Mouse (Mus musculus) heart, embryonic 11.5 days (tissue): ENCODE data around the gene Fbxl18. TPM values are rescaled to one million over a fixed set of nuclear protein-coding genes. Genes with fewer than 3 reads are reported as not detected.
A peak's percentile ranks its signal among the peaks of the same experiment; 100 is the strongest.

Experiments
- ATAC-seq: fragments of 200-750 bp; cut with Nextera tagmentation; replicated peaks from 2 replicates; pipeline ENCODE4 v1.8.0; 2017; ENCODE audit warnings: moderate library complexity; ENCODE audit not compliant: insufficient number of reproducible peaks, low FRiP score, low TSS enrichment
- H3K27ac ChIP-seq: fragments of 300-500 bp; sonication (generic); 2 replicates; pipeline ENCODE4 v1.5.1; 2014; ENCODE audit warnings: mild to moderate bottlenecking, low read depth, low read length
- H3K27me3 ChIP-seq: fragments of 300-500 bp; sonication (generic); 2 replicates; pipeline ENCODE4 v1.6.1; 2014; ENCODE audit warnings: mild to moderate bottlenecking, low read length, mixed read lengths; ENCODE audit not compliant: control insufficient read depth, insufficient read depth
- H3K36me3 ChIP-seq: fragments of 300-500 bp; sonication (generic); 2 replicates; pipeline ENCODE4 v1.6.1; 2014; ENCODE audit warnings: mild to moderate bottlenecking, low read length, moderate library complexity, mixed read lengths; ENCODE audit not compliant: control insufficient read depth, insufficient read depth
- H3K4me1 ChIP-seq: fragments of 300-500 bp; sonication (generic); 2 replicates; pipeline ENCODE4 v1.6.1; 2014; ENCODE audit warnings: low read length; ENCODE audit not compliant: control insufficient read depth, insufficient read depth
- H3K4me2 ChIP-seq: fragments of 300-500 bp; sonication (generic); 2 replicates; pipeline ENCODE4 v1.6.1; 2014; ENCODE audit warnings: mild to moderate bottlenecking, moderate library complexity
- H3K4me3 ChIP-seq: fragments of 300-500 bp; sonication (generic); 2 replicates; pipeline ENCODE4 v1.5.1; 2014; ENCODE audit warnings: low read depth, low read length
- H3K9ac ChIP-seq: fragments of 300-500 bp; sonication (generic); 2 replicates; pipeline ENCODE4 v1.6.1; 2014; ENCODE audit warnings: mild to moderate bottlenecking, low read depth, low read length, moderate library complexity
- H3K9me3 ChIP-seq: fragments of 300-500 bp; sonication (generic); replicated peaks from 2 replicates; pipeline ENCODE4 v1.6.1; 2016; ENCODE audit warnings: low read length; ENCODE audit not compliant: control insufficient read depth
- WGBS: fragments of 180-500 bp; shearing (Covaris S2); extraction: QIAGEN DNeasy Blood & Tissue Kit; methylation state at CpG from one replicate; pipeline ENCODE4 v1.1.7; 2014; ENCODE audit not compliant: insufficient replicate concordance; 5-methylcytosine and 5-hydroxymethylcytosine counted together
- polyA plus RNA-seq: library from polyadenylated mRNA; unstranded; fragments of >200 nt; fragmentation: Nextera tagmentation; extraction: Ambion mirVana; gene quantifications from 2 replicates; pipeline ENCODE4 v1.2.1, GENCODE M21; 2014

Fbxl18 gene
- 7.0 and 8.0 TPM in 2 replicates for polyA plus RNA-seq

GRCm38 (mm10) chr5:142894918-142895613, at the start of gene Fbxl18:
Fbxl18 (minus strand) TSS chr5:142895421.
- under 1% methylated on average over 40 of the region's 40 CpGs for WGBS

GRCm38 (mm10) chr5:142940393-142940792, 45.2 kb upstream of the Fbxl18 start:
- no peak for ATAC-seq
- no peak overlapping the region for H3K4me2 ChIP-seq
- WGBS: 57% methylated on average over 2 of the region's 2 CpGs
- H3K9me3 ChIP-seq: no peaks in the 10 kb centered on the region
- no peak overlapping the region for H3K4me3 ChIP-seq
- H3K9ac ChIP-seq: no peak overlapping the region
- H3K36me3 ChIP-seq: no peaks in the 10 kb centered on the region
- no peak overlapping the region for H3K27ac ChIP-seq
- no peaks in the 10 kb centered on the region for H3K27me3 ChIP-seq
- H3K4me1 ChIP-seq: peaks cover 4% of the 10 kb centered on the region; the same call in 1 of the 2 replicates

More at GRCm38 (mm10) chr5:142894918-142895613, at the start of gene Fbxl18:
- Histone ChIP-seq H3K9me3 (no peaks in the 10 kb centered on the region), H3K4me3 (peak within 1 kb of the TSS; percentile 81), H3K27me3 (no peaks in the 10 kb centered on the region), H3K4me2 (peak within 1 kb of the TSS; percentile 94), H3K27ac (peak within 1 kb of the TSS; percentile 85), H3K36me3 (peaks cover 2% of the 10 kb centered on the region; the same call in 1 of the 2 replicates), H3K9ac (peak within 1 kb of the TSS; percentile 83), H3K4me1 (peaks cover 7% of the 10 kb centered on the region)
- peak; percentile 90 for ATAC-seq

GRCm38 (mm10) chr5:142937956-142938727, 42.9 kb upstream of the Fbxl18 start:
- Histone ChIP-seq H3K4me3 (no peak overlapping the region), H3K4me2 (no peak overlapping the region), H3K9ac (no peak overlapping the region), H3K27me3 (no peaks in the 10 kb centered on the region), H3K9me3 (no peaks in the 10 kb centered on the region), H3K4me1 (peaks cover 4% of the 10 kb centered on the region; the same call in 1 of the 2 replicates), H3K27ac (no peak overlapping the region), H3K36me3 (no peaks in the 10 kb centered on the region)
- 35% methylated on average over 19 of the region's 19 CpGs for WGBS
- ATAC-seq: no peak

- 0 out of 2 replicates have a peak, but pooled peaks have one; percentile 18 for ATAC-seq
- WGBS: 5% methylated on average over 17 of the region's 17 CpGs
Observed at GRCm38 (mm10) chr5:142936336-142936719, 41.1 kb upstream of the Fbxl18 start.

GRCm38 (mm10) chr5:142935642-142936335, 40.6 kb upstream of the Fbxl18 start:
- WGBS: 16% methylated on average over 13 of the region's 13 CpGs
- peaks cover 14% of the 10 kb centered on the region for H3K4me1 ChIP-seq
- H3K4me2 ChIP-seq: peak overlapping the region; percentile 61
- peak; percentile 48; the same call in 1 of the 2 replicates for ATAC-seq
- H3K27me3 ChIP-seq: no peaks in the 10 kb centered on the region
- peak overlapping the region; percentile 24 for H3K4me3 ChIP-seq
- H3K36me3 ChIP-seq: no peaks in the 10 kb centered on the region
- H3K9ac ChIP-seq: peak overlapping the region; percentile 44
- H3K27ac ChIP-seq: peak overlapping the region; percentile 46; the same call in 1 of the 2 replicates
- no peaks in the 10 kb centered on the region for H3K9me3 ChIP-seq

More at GRCm38 (mm10) chr5:142936336-142936719, 41.1 kb upstream of the Fbxl18 start:
- Histone ChIP-seq H3K4me1 (peaks cover 11% of the 10 kb centered on the region), H3K9ac (peak overlapping the region; percentile 44), H3K27me3 (no peaks in the 10 kb centered on the region), H3K4me3 (peak overlapping the region; percentile 24), H3K36me3 (no peaks in the 10 kb centered on the region), H3K9me3 (no peaks in the 10 kb centered on the region), H3K27ac (peak overlapping the region; percentile 46; the same call in 1 of the 2 replicates), H3K4me2 (peak overlapping the region; percentile 61)

- peaks cover 21% of the 10 kb centered on the region for H3K4me1 ChIP-seq
- no peak overlapping the region for H3K27ac ChIP-seq
- no peak for ATAC-seq
- WGBS: 77% methylated on average over 8 of the region's 8 CpGs
- no peak overlapping the region for H3K4me3 ChIP-seq
- H3K4me2 ChIP-seq: no peak overlapping the region
- no peaks in the 10 kb centered on the region for H3K9me3 ChIP-seq
- no peaks in the 10 kb centered on the region for H3K36me3 ChIP-seq
- no peak overlapping the region for H3K9ac ChIP-seq
- H3K27me3 ChIP-seq: no peaks in the 10 kb centered on the region
Observed at GRCm38 (mm10) chr5:142932731-142933130, 37.5 kb upstream of the Fbxl18 start.

- 19% methylated on average over 9 of the region's 9 CpGs for WGBS
- ATAC-seq: peak; percentile 40; the same call in 1 of the 2 replicates
- no peak overlapping the region; the same call in 1 of the 2 replicates for H3K9ac ChIP-seq
- H3K27ac ChIP-seq: peak overlapping the region; percentile 25
- peaks cover 26% of the 10 kb centered on the region for H3K4me1 ChIP-seq
- no peaks in the 10 kb centered on the region for H3K9me3 ChIP-seq
- H3K4me2 ChIP-seq: peak overlapping the region; percentile 23
- H3K4me3 ChIP-seq: no peak overlapping the region
- no peaks in the 10 kb centered on the region for H3K27me3 ChIP-seq
- no peaks in the 10 kb centered on the region for H3K36me3 ChIP-seq
Observed at GRCm38 (mm10) chr5:142932084-142932685, 37.0 kb upstream of the Fbxl18 start.
